Mouse (Mus musculus): ENCODE measurements around the gene Phf14. TPM values are rescaled to one million over a fixed set of nuclear protein-coding genes. Genes with fewer than 3 reads are reported as not detected.

Phf14 gene
- polyA plus RNA-seq (2012; rRNA removed): 5.2 and 5.6 TPM in 2 replicates

GRCm38 (mm10) chr6:11907269-11908032, at the start of gene Phf14, which contains the start of gene Ndufa4:
Gene Phf14 (plus strand): TSS chr6:11907809.
Gene Ndufa4 (minus strand): TSS chr6:11907497.

Other genes with a start within 250 kb of the Phf14 start
- gene Ndufa4, start 312 bp upstream of the Phf14 start, polyA plus RNA-seq (2012; rRNA removed): 319 and 377 TPM in 2 replicates